Mouse (Mus musculus) MEL (cell line): Measurements from ENCODE around the gene Tmem121. TPM values are rescaled to one million over a fixed set of nuclear protein-coding genes. Genes with fewer than 3 reads are reported as not detected.

Source experiments
- DNase-seq: peaks from one replicate; pipeline ENCODE4 v3.0.0; 2011; ENCODE audit warnings: low read depth, low spot score
- H3K27ac ChIP-seq: 2 replicates; pipeline ENCODE4 v1.5.1; 2012; ENCODE audit warnings: low read depth, mild to moderate bottlenecking, control low read depth, low read length, moderate library complexity; ENCODE audit not compliant: control insufficient read depth
- H3K27me3 ChIP-seq, 2 experiments: fragments of 150-350 bp in 1 of 2; sonication (generic) in 1 of 2; 2 replicates each; pipeline ENCODE4 v1.6.1; 2012; ENCODE audit warnings: low read length in 2 of 2, mild to moderate bottlenecking in 2 of 2, improper control_type of control experiment in 1 of 2, moderate library complexity in 1 of 2; ENCODE audit not compliant: insufficient read depth in 2 of 2, control insufficient read depth in 1 of 2
- H3K36me3 ChIP-seq, 2 experiments: 2 replicates each; pipeline ENCODE4 v1.6.1; 2012 to 2014; ENCODE audit warnings: low read length in 2 of 2, improper control_type of control experiment in 1 of 2, inconsistent platforms in 1 of 2, mild to moderate bottlenecking in 1 of 2; ENCODE audit not compliant: insufficient read depth in 2 of 2, control insufficient read depth in 1 of 2
- H3K4me1 ChIP-seq, 2 experiments: fragments of 150-350 bp in 1 of 2; sonication (generic) in 1 of 2; 2 replicates each; pipeline ENCODE4 v1.6.1; 2012; ENCODE audit warnings: low read length in 2 of 2, improper control_type of control experiment in 1 of 2, mild to moderate bottlenecking in 1 of 2; ENCODE audit not compliant: insufficient read depth in 2 of 2, control insufficient read depth in 1 of 2
- H3K4me3 ChIP-seq, 2 experiments: fragments of 150-350 bp in 1 of 2; sonication (generic) in 1 of 2; 2 replicates each; pipeline ENCODE4 v1.5.1; 2012; ENCODE audit warnings: low read depth in 2 of 2, low read length in 2 of 2, mild to moderate bottlenecking in 2 of 2, moderate library complexity in 2 of 2, control low read depth in 1 of 2, improper control_type of control experiment in 1 of 2; ENCODE audit not compliant: control insufficient read depth in 1 of 2, insufficient read depth in 1 of 2
- H3K79me2 ChIP-seq: 2 replicates; pipeline ENCODE4 v1.6.1; 2012; ENCODE audit warnings: mild to moderate bottlenecking, low read length, moderate library complexity; ENCODE audit not compliant: control insufficient read depth, poor library complexity, insufficient read depth
- H3K9ac ChIP-seq: 2 replicates; pipeline ENCODE4 v1.6.1; 2012; ENCODE audit warnings: low read depth, mild to moderate bottlenecking, control low read depth, low read length, moderate library complexity; ENCODE audit not compliant: control insufficient read depth, poor library complexity, severe bottlenecking
- H3K9me3 ChIP-seq: fragments of 150-350 bp; sonication (generic); replicated peaks from 2 replicates; pipeline ENCODE4 v1.6.1; 2012; ENCODE audit warnings: mild to moderate bottlenecking, low read length, improper control_type of control experiment, moderate library complexity; ENCODE audit not compliant: insufficient read depth
- BHLHE40 ChIP-seq: IDR thresholded peaks from 2 replicates; pipeline ENCODE4 v1.6.1; 2012; ENCODE audit warnings: low read depth, mild to moderate bottlenecking, inconsistent platforms, low read length, improper control_type of control experiment, borderline replicate concordance
- CHD1 ChIP-seq: IDR thresholded peaks from 2 replicates; pipeline ENCODE4 v1.6.1; 2012; ENCODE audit warnings: low read depth, mild to moderate bottlenecking, inconsistent platforms, low read length, improper control_type of control experiment
- CHD2 ChIP-seq: IDR thresholded peaks from 2 replicates; pipeline ENCODE4 v1.6.1; 2011; ENCODE audit warnings: low read length, improper control_type of control experiment
- CTCF ChIP-seq, 3 experiments: IDR thresholded peaks in 2 of 3; conservative IDR thresholded peaks in 1 of 3; 2 replicates each; pipeline ENCODE4 v1.5.1; 2011 to 2012; ENCODE audit warnings: low read length in 3 of 3, low read depth in 2 of 3, mild to moderate bottlenecking in 2 of 3, improper control_type of control experiment in 1 of 3, inconsistent platforms in 1 of 3, mixed read lengths in 1 of 3, moderate library complexity in 1 of 3; ENCODE audit not compliant: control insufficient read depth in 1 of 3, insufficient read depth in 1 of 3, poor library complexity in 1 of 3, severe bottlenecking in 1 of 3
- E2F4 ChIP-seq: IDR thresholded peaks from 2 replicates; pipeline ENCODE4 v1.6.1; 2011; ENCODE audit warnings: low read depth, low read length, improper control_type of control experiment, borderline replicate concordance
- GATA1 ChIP-seq: IDR thresholded peaks from 2 replicates; pipeline ENCODE4 v1.6.1; 2011; ENCODE audit warnings: low read depth, low read length, improper control_type of control experiment
- MAFK ChIP-seq: IDR thresholded peaks from 2 replicates; pipeline ENCODE4 v1.6.1; 2011; ENCODE audit warnings: low read depth, mild to moderate bottlenecking, low read length, improper control_type of control experiment, borderline replicate concordance
- MEF2A ChIP-seq: IDR thresholded peaks from 2 replicates; pipeline ENCODE4 v1.6.1; 2014; ENCODE audit warnings: low read depth, mild to moderate bottlenecking, inconsistent platforms, low read length, improper control_type of control experiment; ENCODE audit not compliant: poor library complexity, insufficient replicate concordance, severe bottlenecking; ENCODE audit errors: extremely low read depth
- NELFE ChIP-seq: IDR thresholded peaks from 2 replicates; pipeline ENCODE4 v1.6.1; 2011; ENCODE audit warnings: low read depth, low read length, improper control_type of control experiment
- NRF1 ChIP-seq: IDR thresholded peaks from 2 replicates; pipeline ENCODE4 v1.6.1; 2014; ENCODE audit warnings: low read depth, mild to moderate bottlenecking, inconsistent platforms, low read length, improper control_type of control experiment, moderate library complexity; ENCODE audit not compliant: poor library complexity, insufficient read depth, severe bottlenecking
- POLR2A ChIP-seq, 2 experiments: IDR thresholded peaks; 2 replicates each; pipeline ENCODE4 v1.6.1; 2011 to 2012; ENCODE audit warnings: low read length in 2 of 2, mild to moderate bottlenecking in 2 of 2, control low read depth in 1 of 2, improper control_type of control experiment in 1 of 2, low read depth in 1 of 2, moderate library complexity in 1 of 2; ENCODE audit not compliant: control insufficient read depth in 1 of 2, insufficient read depth in 1 of 2, poor library complexity in 1 of 2
- POLR2AphosphoS2 ChIP-seq: IDR thresholded peaks from 2 replicates; pipeline ENCODE4 v1.6.1; 2011; ENCODE audit warnings: low read length, improper control_type of control experiment
- TBP ChIP-seq: IDR thresholded peaks from 2 replicates; pipeline ENCODE4 v1.8.0; 2011; ENCODE audit warnings: low read depth, low read length, improper control_type of control experiment
- UBTF ChIP-seq: IDR thresholded peaks from 2 replicates; pipeline ENCODE4 v1.6.1; 2012; ENCODE audit warnings: low read depth, mild to moderate bottlenecking, inconsistent platforms, low read length, improper control_type of control experiment, moderate library complexity, borderline replicate concordance; ENCODE audit not compliant: insufficient read depth
- ZC3H11A ChIP-seq: IDR thresholded peaks from 2 replicates; pipeline ENCODE4 v1.6.1; 2012; ENCODE audit warnings: low read depth, mild to moderate bottlenecking, inconsistent platforms, low read length, improper control_type of control experiment
- ZNF384 ChIP-seq: IDR thresholded peaks from 2 replicates; pipeline ENCODE4 v1.6.1; 2012; ENCODE audit warnings: low read depth, mild to moderate bottlenecking, inconsistent platforms, low read length, improper control_type of control experiment
- polyA plus RNA-seq, 2 experiments: library from polyadenylated mRNA; stranded (reverse) in 1 of 2; unstranded in 1 of 2; fragments of >175 nt in 1 of 2; fragments of >200 nt in 1 of 2; gene quantifications; 2 replicates each; pipeline versions ENCODE4 v1.2.1 to v1.2.4; 2012; ENCODE audit warnings: low replicate concordance in 2 of 2, low read depth in 1 of 2; ENCODE audit not compliant: insufficient read length in 2 of 2, insufficient read depth in 1 of 2, missing spikeins in 1 of 2
- total RNA-seq: library from RNA; depleted of rRNA; stranded (reverse); fragments of 300-350 nt; gene quantifications from 2 replicates; pipeline ENCODE4 v1.2.3, GENCODE M21; 2012

Gene Tmem121
- total and polyA plus RNA-seq, 3 experiments: 17.0 to 35.2 TPM; not detected in 1

- H3K79me2 ChIP-seq: peaks cover 10% of the 10 kb centered on the region
- TF ChIP-seq CTCF (IDR thresholded peaks at IDR 0.05 in 2 of 3, conservative IDR thresholded peaks at IDR 0.05 in 1 of 3; ENCODE audit: control insufficient read depth in 1 of 3, insufficient read depth in 1 of 3, low read depth in 2 of 3, low read length in 3 of 3, poor library complexity in 1 of 3, severe bottlenecking in 1 of 3) (peak in 1 of 3 experiments; percentile 99; a peak in 2 of 6 replicates), GATA1 (peak; percentile 24; the same call in 1 of the 2 replicates), POLR2A (IDR thresholded peaks at IDR 0.05; ENCODE audit: control insufficient read depth in 1 of 2, insufficient read depth in 1 of 2, low read depth in 1 of 2, low read length in 2 of 2, poor library complexity in 1 of 2) (peak in 1 of 2 experiments; percentile 80; a peak in 2 of 4 replicates), POLR2AphosphoS2 (no peak), MEF2A (no peak), MAFK (no peak)
- peaks cover 9 to 26% of the 10 kb centered on the region in 2 experiments for H3K4me1 ChIP-seq
- peaks cover 0 to 11% of the 10 kb centered on the region in 2 experiments; a peak in 2 of 4 replicates for H3K36me3 ChIP-seq
- peak within 1 kb of the TSS; percentile 68 to 71 for H3K4me3 ChIP-seq
- no peaks in the 10 kb centered on the region for H3K9me3 ChIP-seq
- peak within 1 kb of the TSS; percentile 62 for H3K27ac ChIP-seq
- peak within 1 kb of the TSS; percentile 74 for H3K9ac ChIP-seq
- no peaks in the 10 kb centered on the region for H3K27me3 ChIP-seq
- peak; percentile 100 for DNase-seq
Measured at GRCm38 (mm10) chr12:113155887-113156539, 29.7 kb upstream of the Tmem121 start, which contains the start of gene Tedc1. TSS of gene Tedc1 (plus strand) at chr12:113156421.

- Histone ChIP-seq H3K27ac (peak overlapping the region; percentile 25), H3K79me2 (peaks cover 10% of the 10 kb centered on the region), H3K27me3 (no peaks in the 10 kb centered on the region), H3K4me1 (peaks cover 6 to 21% of the 10 kb centered on the region in 2 experiments), H3K9me3 (no peaks in the 10 kb centered on the region), H3K9ac (peak overlapping the region; percentile 73), H3K36me3 (peaks cover 0 to 8% of the 10 kb centered on the region in 2 experiments; a peak in 2 of 4 replicates), H3K4me3 (peak overlapping the region; percentile 47 to 70)
- TF ChIP-seq E2F4 (no peak), ZC3H11A (no peak), CTCF (IDR thresholded peaks at IDR 0.05 in 2 of 3, conservative IDR thresholded peaks at IDR 0.05 in 1 of 3; ENCODE audit: control insufficient read depth in 1 of 3, insufficient read depth in 1 of 3, low read depth in 2 of 3, low read length in 3 of 3, poor library complexity in 1 of 3, severe bottlenecking in 1 of 3) (no peak), CHD1 (no peak)
- peak; percentile 87 for DNase-seq
Measured at GRCm38 (mm10) chr12:113156540-113156929, 29.2 kb upstream of the Tmem121 start.

- H3K4me1 ChIP-seq: peaks cover 6 to 21% of the 10 kb centered on the region in 2 experiments
- no peaks in the 10 kb centered on the region for H3K27me3 ChIP-seq
- H3K79me2 ChIP-seq: peaks cover 10% of the 10 kb centered on the region
- H3K9me3 ChIP-seq: no peaks in the 10 kb centered on the region
- no peak for DNase-seq
- peak overlapping the region; percentile 47 to 70 for H3K4me3 ChIP-seq
- H3K9ac ChIP-seq: peak overlapping the region; percentile 73
- TF ChIP-seq TBP (no peak), GATA1 (no peak), ZNF384 (no peak), POLR2AphosphoS2 (no peak), BHLHE40 (no peak), NRF1 (no peak), CHD2 (no peak), NELFE (no peak), UBTF (no peak)
- TF ChIP-seq, all 39 proteins: peak for 0
- no peak overlapping the region; the same call in 1 of the 2 replicates for H3K27ac ChIP-seq
- H3K36me3 ChIP-seq: peaks cover 0 to 8% of the 10 kb centered on the region in 2 experiments; a peak in 2 of 4 replicates
Measured at GRCm38 (mm10) chr12:113157002-113157401, 28.7 kb upstream of the Tmem121 start.
